Mouse (Mus musculus) hindbrain, postnatal 0 days (tissue): ENCODE measurements around the gene Yae1d1. TPM values are rescaled to one million over a fixed set of nuclear protein-coding genes. Genes with fewer than 3 reads are reported as not detected.
A peak's percentile ranks its signal among the peaks of the same experiment; 100 is the strongest.

Source experiments
- ATAC-seq: fragments of 200-750 bp; cut with Nextera tagmentation; 2 replicates; pipeline ENCODE4 v1.8.0; 2017; ENCODE audit warnings: mild to moderate bottlenecking, moderate TSS enrichment, moderate library complexity
- DNase-seq: peaks from one replicate; pipeline ENCODE4 v3.0.0-alpha.2; 2015; ENCODE audit warnings: low spot score
- H3K27ac ChIP-seq: fragments of 300-500 bp; sonication (generic); 2 replicates; pipeline ENCODE4 v1.5.1; 2014; ENCODE audit warnings: mild to moderate bottlenecking
- H3K27me3 ChIP-seq: fragments of 300-500 bp; sonication (generic); 2 replicates; pipeline ENCODE4 v1.6.1; 2014; ENCODE audit warnings: low read length, mixed read lengths; ENCODE audit not compliant: insufficient read depth
- H3K36me3 ChIP-seq: fragments of 300-500 bp; sonication (generic); 2 replicates; pipeline ENCODE4 v1.6.1; 2014; ENCODE audit warnings: low read length, mixed read lengths; ENCODE audit not compliant: insufficient read depth
- H3K4me1 ChIP-seq: fragments of 300-500 bp; sonication (generic); 2 replicates; pipeline ENCODE4 v1.6.1; 2014; ENCODE audit warnings: antibody characterized with exemption, low read length, mixed read lengths; ENCODE audit not compliant: insufficient read depth
- H3K4me2 ChIP-seq: fragments of 300-500 bp; sonication (generic); 2 replicates; pipeline ENCODE4 v1.6.1; 2014; ENCODE audit warnings: low read depth, mild to moderate bottlenecking, low read length, moderate library complexity, mixed read lengths
- H3K4me3 ChIP-seq: fragments of 300-500 bp; sonication (generic); 2 replicates; pipeline ENCODE4 v1.5.1; 2014; ENCODE audit warnings: low read length
- H3K9ac ChIP-seq: fragments of 300-500 bp; sonication (generic); replicated peaks from 2 replicates; pipeline ENCODE4 v1.6.1; 2014; ENCODE audit warnings: mild to moderate bottlenecking, low read length, moderate library complexity, mixed read lengths
- H3K9me3 ChIP-seq: fragments of 300-500 bp; sonication (generic); 2 replicates; pipeline ENCODE4 v1.6.1; 2016; ENCODE audit warnings: low read length, mixed read lengths
- CTCF ChIP-seq: IDR thresholded peaks from 2 replicates; pipeline ENCODE4 v1.5.1; 2016; ENCODE audit warnings: antibody characterized with exemption, control low read depth, low read depth
- WGBS: fragments of 180-500 bp; shearing (Covaris S2); extraction: QIAGEN DNeasy Blood & Tissue Kit; methylation state at CpG from one replicate; pipeline ENCODE4 v1.1.7; 2014; 5-methylcytosine and 5-hydroxymethylcytosine counted together
- polyA plus RNA-seq: library from polyadenylated mRNA; unstranded; fragments of >200 nt; fragmentation: Nextera tagmentation; extraction: Ambion mirVana; gene quantifications from 2 replicates; pipeline ENCODE4 v1.2.1, GENCODE M21; 2015
- total RNA-seq: library from RNA; depleted of rRNA; stranded (reverse); fragments of >200 nt; gene quantifications from 2 replicates; pipeline ENCODE4 v1.2.3, GENCODE M21; 2014

The Yae1d1 gene
- total and polyA plus RNA-seq, 2 experiments from 2014 or later, result 22.6 to 68.3 TPM

DNA sequence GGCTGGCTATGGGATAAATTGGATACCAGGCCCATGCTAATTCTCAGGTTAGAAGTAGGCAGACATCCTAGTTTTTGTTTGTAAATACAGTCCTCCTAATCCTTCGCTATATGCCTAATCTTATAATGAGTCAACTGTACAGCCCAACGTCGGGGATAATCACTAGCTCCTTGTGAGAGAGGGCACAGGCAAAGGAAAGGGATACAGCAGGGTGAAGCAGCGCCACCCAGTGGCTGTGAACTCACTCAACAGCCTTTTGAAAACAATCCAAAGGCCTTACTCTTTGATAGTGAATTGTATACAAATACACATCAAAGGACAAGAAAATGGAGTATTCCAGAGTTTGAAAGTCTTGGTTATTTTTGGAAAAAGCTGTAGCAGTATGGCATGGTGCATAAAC lies 10.0 kb downstream of the Yae1d1 start:
- peak; percentile 70 for ATAC-seq
- WGBS, result 30% methylated on average over 4 of the region's 4 CpGs
- Histone ChIP-seq H3K27ac (no peak overlapping the region), H3K4me3 (no peak overlapping the region), H3K9ac (no peak overlapping the region), H3K36me3 (peaks cover 13% of the 10 kb centered on the region; the same call in 1 of the 2 replicates), H3K4me2 (no peak overlapping the region), H3K27me3 (no peaks in the 10 kb centered on the region), H3K9me3 (no peaks in the 10 kb centered on the region), H3K4me1 (no peaks in the 10 kb centered on the region)
- DNase-seq, result peak; percentile 75
- TF ChIP-seq CTCF, result peak; percentile 83

DNA sequence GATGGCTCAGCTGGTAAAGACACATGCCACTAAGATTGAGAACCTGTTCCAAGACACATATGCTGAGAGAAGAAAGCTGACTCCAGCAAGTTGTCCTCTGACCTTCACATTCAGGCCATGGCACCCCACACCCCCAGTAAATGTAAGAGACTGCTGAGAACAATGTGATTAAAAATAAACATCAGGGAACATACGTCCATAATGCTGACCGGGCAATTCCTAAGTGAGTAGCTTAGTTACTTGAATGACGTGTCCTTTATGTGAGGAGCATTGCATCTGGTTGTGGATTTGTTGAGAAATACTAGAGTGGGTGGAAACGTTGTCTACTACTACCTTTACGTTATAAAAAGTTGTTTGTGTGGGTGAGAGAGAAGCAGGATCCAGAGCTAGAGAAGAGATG lies 10.5 kb downstream of the Yae1d1 start:
- DNase-seq (no peak), ATAC-seq (no peak)
- H3K27ac ChIP-seq, result no peak overlapping the region
- peaks cover 11% of the 10 kb centered on the region; the same call in 1 of the 2 replicates for H3K36me3 ChIP-seq
- no peak overlapping the region for H3K4me2 ChIP-seq
- no peaks in the 10 kb centered on the region for H3K9me3 ChIP-seq
- H3K27me3 ChIP-seq, result no peaks in the 10 kb centered on the region
- no peak overlapping the region for H3K9ac ChIP-seq
- no peak for TF ChIP-seq CTCF
- H3K4me3 ChIP-seq, result no peak overlapping the region
- 80% methylated on average over 5 of the region's 5 CpGs for WGBS
- no peaks in the 10 kb centered on the region for H3K4me1 ChIP-seq

DNA sequence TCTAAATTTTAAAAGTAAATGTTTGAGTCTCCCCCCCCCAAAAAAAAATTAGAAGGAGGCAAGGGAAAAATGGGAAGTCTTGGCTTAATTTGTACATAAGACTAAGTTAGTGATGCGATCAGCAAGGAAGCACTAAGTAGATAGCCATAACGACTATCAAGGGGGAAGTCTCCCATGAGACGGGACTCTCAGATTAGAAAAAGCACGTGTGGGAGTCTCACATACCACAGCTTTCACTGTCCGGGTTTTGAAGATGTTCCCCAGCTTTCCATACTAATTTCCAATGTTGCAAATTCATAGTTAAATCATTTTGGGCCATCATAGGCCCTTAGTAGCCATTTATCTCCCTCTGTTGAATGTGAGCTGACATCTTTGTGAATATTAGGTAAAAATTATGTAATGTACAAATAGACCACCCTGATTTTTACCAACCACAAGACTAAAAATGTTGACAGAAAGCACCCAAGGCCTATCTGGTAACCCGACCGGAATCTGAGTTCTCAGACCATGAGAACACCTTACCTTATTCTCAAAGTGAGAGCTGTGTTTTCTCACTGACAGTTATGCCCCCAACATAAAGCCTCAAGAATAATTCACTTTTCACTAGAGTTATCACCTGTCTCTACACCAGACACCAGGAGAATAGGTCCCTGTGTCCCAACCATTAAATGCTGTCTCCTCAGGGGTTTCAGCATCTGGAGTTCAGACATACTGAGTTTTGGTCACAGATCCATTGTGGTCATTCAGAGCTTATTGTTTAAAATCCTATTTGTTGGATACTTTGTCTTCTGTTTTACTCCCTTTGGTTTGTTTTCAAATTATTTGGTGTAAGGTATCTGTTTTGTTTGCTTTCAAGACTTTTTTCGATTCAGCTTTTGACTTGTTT lies 16.1 kb downstream of the Yae1d1 start:
- no peaks in the 10 kb centered on the region for H3K27me3 ChIP-seq
- no peak overlapping the region for H3K9ac ChIP-seq
- no peak overlapping the region for H3K4me3 ChIP-seq
- H3K36me3 ChIP-seq, result no peaks in the 10 kb centered on the region
- H3K9me3 ChIP-seq, result no peaks in the 10 kb centered on the region
- TF ChIP-seq CTCF, result no peak
- DNase-seq (no peak), ATAC-seq (no peak)
- H3K27ac ChIP-seq, result no peak overlapping the region
- H3K4me2 ChIP-seq, result no peak overlapping the region
- H3K4me1 ChIP-seq, result no peaks in the 10 kb centered on the region
- 83% methylated on average over 8 of the region's 8 CpGs for WGBS

DNA sequence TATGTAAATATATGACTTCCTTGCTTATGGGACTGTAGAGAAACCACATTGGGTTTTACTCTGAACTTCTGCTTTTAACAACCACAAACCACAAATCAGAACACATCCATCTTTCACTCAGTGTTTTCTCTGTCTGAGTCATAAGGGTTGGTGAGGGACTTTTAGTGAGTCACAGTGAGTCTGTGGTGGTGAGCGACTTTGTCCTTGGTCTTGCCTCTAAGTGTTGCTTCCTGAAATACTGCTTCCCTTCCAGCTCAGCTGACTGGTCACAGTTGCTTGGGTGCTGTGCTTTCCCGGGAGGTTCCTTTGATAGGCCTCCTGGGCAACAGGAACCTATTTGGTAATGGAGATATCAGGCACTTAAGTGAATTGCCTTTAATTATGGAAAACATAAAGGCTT lies 17.3 kb downstream of the Yae1d1 start:
- H3K4me3 ChIP-seq, result no peak overlapping the region
- H3K27me3 ChIP-seq, result no peaks in the 10 kb centered on the region
- H3K4me2 ChIP-seq, result no peak overlapping the region
- no peaks in the 10 kb centered on the region for H3K9me3 ChIP-seq
- no peak overlapping the region for H3K27ac ChIP-seq
- no peak overlapping the region for H3K9ac ChIP-seq
- WGBS, result 74% methylated on average over 2 of the region's 2 CpGs
- H3K36me3 ChIP-seq, result no peaks in the 10 kb centered on the region
- no peaks in the 10 kb centered on the region for H3K4me1 ChIP-seq
- DNase-seq, result no peak
- no peak for TF ChIP-seq CTCF
- ATAC-seq, result no peak

DNA sequence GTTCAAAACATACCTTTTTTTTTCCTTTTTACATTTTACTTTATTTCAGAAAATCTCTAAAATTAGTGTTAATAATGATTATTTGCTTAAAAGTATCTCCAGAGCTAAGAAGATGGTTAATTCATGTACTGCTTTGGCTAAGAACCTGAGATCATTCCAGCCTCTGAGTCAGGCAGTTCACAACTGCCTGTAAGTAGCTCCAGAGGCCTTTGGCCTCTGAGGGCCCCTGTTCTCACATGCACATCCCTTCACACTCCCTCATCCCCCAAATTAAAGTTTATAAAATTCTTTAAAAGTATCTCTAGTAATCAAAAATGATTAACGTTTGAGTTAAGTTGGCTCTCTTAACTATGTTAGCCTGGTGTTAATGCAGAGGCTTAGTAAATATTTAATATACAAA lies 17.7 kb downstream of the Yae1d1 start:
- H3K4me2 ChIP-seq, result no peak overlapping the region
- no peak overlapping the region for H3K4me3 ChIP-seq
- ATAC-seq (no peak), DNase-seq (no peak)
- H3K36me3 ChIP-seq, result no peaks in the 10 kb centered on the region
- no peak overlapping the region for H3K9ac ChIP-seq
- no peak overlapping the region for H3K27ac ChIP-seq
- TF ChIP-seq CTCF, result no peak
- H3K9me3 ChIP-seq, result no peaks in the 10 kb centered on the region
- WGBS, result 94% methylated on average over 1 of the region's 1 CpGs
- no peaks in the 10 kb centered on the region for H3K4me1 ChIP-seq
- H3K27me3 ChIP-seq, result no peaks in the 10 kb centered on the region

DNA sequence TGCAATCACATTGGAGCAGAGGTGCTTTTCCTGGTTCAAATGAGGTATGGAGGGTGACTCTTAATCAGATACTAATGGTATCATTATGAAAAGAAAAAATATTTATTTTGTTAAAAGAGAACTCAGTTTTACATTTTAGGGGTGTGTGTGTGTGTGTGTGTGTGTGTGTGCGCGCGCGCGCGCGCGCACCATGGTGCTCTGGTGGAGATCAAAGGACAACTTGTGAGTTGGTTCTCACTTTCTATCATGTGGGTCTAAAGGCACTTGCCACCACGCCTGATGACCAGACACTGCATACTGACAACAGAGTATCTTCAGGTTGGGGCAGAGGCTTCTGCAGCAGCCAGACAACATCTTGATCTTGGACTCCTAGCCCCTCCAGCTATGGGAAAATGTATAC lies 18.4 kb downstream of the Yae1d1 start:
- H3K9ac ChIP-seq, result no peak overlapping the region
- ATAC-seq (no peak), DNase-seq (no peak)
- H3K4me1 ChIP-seq, result no peaks in the 10 kb centered on the region
- no peak overlapping the region for H3K27ac ChIP-seq
- no peak overlapping the region for H3K4me2 ChIP-seq
- no peaks in the 10 kb centered on the region for H3K27me3 ChIP-seq
- WGBS, result 93% methylated on average over 9 of the region's 9 CpGs
- H3K9me3 ChIP-seq, result no peaks in the 10 kb centered on the region
- H3K4me3 ChIP-seq, result no peak overlapping the region
- no peaks in the 10 kb centered on the region for H3K36me3 ChIP-seq
- TF ChIP-seq CTCF, result no peak

DNA sequence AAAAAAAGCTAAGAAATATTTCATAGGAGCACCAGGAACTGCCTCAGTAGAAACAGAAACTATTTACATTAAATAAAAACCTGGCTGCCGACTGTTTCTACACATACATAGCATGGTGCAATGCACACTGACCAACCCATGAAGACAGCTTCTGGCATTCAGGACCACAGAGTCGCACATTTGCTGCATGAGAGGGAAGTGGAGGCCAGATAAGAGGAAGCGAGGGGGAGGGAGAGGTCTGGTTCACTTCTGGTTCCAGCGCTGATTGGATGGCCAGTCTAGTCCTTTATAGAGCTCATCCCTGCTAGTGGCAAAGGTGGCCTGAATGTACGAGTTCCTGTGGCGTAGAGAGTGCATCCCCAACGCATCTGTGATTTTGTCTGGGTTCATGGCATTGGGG lies 32.5 kb downstream of the Yae1d1 start:
- Histone ChIP-seq H3K36me3 (no peaks in the 10 kb centered on the region), H3K4me1 (no peaks in the 10 kb centered on the region), H3K9me3 (no peaks in the 10 kb centered on the region), H3K4me2 (no peak overlapping the region), H3K27ac (no peak overlapping the region), H3K9ac (no peak overlapping the region), H3K27me3 (no peaks in the 10 kb centered on the region), H3K4me3 (no peak overlapping the region)
- DNase-seq (no peak), ATAC-seq (no peak)
- WGBS, result 79% methylated on average over 7 of the region's 7 CpGs
- no peak for TF ChIP-seq CTCF
